Mouse (Mus musculus): ENCODE measurements at regions not wholly inside any gene's neighbourhood (a gene's known extent, or its start where the extent isn't known, plus 50 kb on each side); places are given as distances from the start of the nearest gene placed in this dataset.

DNA sequence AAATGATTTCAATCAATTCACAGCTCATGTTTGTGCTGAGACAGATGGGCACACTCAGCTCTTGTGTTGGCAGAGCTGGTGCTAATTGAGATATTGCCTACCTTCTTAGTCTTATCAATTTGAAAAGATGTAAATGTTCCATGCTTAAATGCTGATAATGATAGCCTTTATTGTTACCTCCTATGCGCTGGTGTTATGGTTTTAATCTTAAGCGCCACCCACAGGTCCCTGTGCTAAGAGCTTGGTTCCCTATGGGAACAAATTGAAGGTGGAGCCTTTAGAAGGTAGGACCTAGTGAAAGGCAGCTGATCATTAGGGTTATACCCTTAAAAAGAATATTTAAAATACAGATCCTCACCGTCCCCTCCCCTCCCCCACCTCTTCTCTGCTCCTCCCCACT is 146.5 kb upstream of the Plcz1 start:
- H3K27ac ChIP-seq (ENCODE audit: low read length), result no peak overlapping the region
- no peak overlapping the region for H3K4me3 ChIP-seq (ENCODE audit: low read depth, low read length)
- TF ChIP-seq CTCF (IDR thresholded peaks at IDR 0.05), result no peak
- no peak for TF ChIP-seq EP300 (IDR thresholded peaks at IDR 0.05)
- H3K4me1 ChIP-seq (ENCODE audit: insufficient read depth, low read depth, low read length), result no peaks in the 10 kb centered on the region
- H3K9me3 ChIP-seq (ENCODE audit: low read length), result no peaks in the 10 kb centered on the region
- no peak for DNase-seq (ENCODE audit: low spot score)
- no peak overlapping the region for H3K4me2 ChIP-seq (replicated peaks; ENCODE audit: low read depth, low read length)
- 87% methylated on average over 3 of the region's 3 CpGs for WGBS
- H3K27me3 ChIP-seq (replicated peaks; ENCODE audit: insufficient read depth, low read length), result no peaks in the 10 kb centered on the region
- H3K9ac ChIP-seq (replicated peaks; ENCODE audit: low read depth), result no peak overlapping the region
- no peak for ATAC-seq
- H3K36me3 ChIP-seq (ENCODE audit: insufficient read depth, low read length), result no peaks in the 10 kb centered on the region

DNA sequence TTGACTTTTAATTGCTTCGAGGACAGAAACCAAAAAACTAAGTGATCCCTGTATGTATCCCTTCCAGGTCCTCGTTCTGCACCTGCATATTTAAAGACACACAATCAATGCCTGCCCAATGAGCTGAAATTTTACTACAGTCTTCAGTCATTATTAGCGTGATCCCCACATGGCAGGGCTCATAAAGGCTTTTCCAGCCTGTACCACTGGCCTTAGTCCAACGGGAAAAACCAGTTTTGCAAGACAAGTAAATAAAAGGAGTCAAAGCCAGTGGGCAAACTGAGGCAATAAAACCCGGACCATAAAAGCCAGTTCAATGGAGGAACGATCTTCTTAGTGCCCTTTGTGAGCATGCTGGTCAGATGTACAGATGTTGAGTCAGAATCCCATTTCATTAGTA is 145.8 kb upstream of the Plcz1 start:
- no peak overlapping the region for H3K4me3 ChIP-seq (ENCODE audit: low read depth, low read length)
- no peak overlapping the region for H3K27ac ChIP-seq (ENCODE audit: low read length)
- H3K9me3 ChIP-seq (ENCODE audit: low read length), result no peaks in the 10 kb centered on the region
- DNase-seq (ENCODE audit: low spot score), result no peak
- TF ChIP-seq CTCF (IDR thresholded peaks at IDR 0.05) (no peak), EP300 (IDR thresholded peaks at IDR 0.05) (no peak)
- WGBS, result 62% methylated on average over 6 of the region's 6 CpGs
- no peaks in the 10 kb centered on the region for H3K4me1 ChIP-seq (ENCODE audit: insufficient read depth, low read depth, low read length)
- no peaks in the 10 kb centered on the region for H3K36me3 ChIP-seq (ENCODE audit: insufficient read depth, low read length)
- no peak for ATAC-seq
- no peak overlapping the region for H3K9ac ChIP-seq (replicated peaks; ENCODE audit: low read depth)
- H3K27me3 ChIP-seq (replicated peaks; ENCODE audit: insufficient read depth, low read length), result no peaks in the 10 kb centered on the region
- no peak overlapping the region for H3K4me2 ChIP-seq (replicated peaks; ENCODE audit: low read depth, low read length)

DNA sequence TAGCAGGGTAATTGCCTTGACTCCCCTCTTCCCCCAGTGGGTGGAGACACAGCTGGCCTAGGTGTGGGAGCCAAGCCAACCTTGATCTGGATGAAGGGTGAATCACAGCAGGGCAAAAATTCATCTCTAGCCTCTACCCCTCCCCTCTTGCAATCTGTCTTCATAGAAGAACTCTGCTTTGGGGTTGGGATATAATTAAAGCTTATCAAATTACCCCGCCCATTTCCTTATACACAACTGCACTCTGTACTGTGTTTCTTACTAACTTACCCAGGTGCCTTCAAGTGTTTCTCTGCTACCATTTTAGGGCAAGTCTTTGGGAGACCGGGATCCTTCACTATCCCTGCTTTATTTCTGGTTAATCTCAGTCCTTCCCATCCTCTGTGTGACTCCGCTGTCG is 138.7 kb upstream of the Plcz1 start:
- 86% methylated on average over 4 of the region's 4 CpGs for WGBS
- H3K4me3 ChIP-seq (ENCODE audit: low read depth, low read length), result no peak overlapping the region
- ATAC-seq, result no peak

DNA sequence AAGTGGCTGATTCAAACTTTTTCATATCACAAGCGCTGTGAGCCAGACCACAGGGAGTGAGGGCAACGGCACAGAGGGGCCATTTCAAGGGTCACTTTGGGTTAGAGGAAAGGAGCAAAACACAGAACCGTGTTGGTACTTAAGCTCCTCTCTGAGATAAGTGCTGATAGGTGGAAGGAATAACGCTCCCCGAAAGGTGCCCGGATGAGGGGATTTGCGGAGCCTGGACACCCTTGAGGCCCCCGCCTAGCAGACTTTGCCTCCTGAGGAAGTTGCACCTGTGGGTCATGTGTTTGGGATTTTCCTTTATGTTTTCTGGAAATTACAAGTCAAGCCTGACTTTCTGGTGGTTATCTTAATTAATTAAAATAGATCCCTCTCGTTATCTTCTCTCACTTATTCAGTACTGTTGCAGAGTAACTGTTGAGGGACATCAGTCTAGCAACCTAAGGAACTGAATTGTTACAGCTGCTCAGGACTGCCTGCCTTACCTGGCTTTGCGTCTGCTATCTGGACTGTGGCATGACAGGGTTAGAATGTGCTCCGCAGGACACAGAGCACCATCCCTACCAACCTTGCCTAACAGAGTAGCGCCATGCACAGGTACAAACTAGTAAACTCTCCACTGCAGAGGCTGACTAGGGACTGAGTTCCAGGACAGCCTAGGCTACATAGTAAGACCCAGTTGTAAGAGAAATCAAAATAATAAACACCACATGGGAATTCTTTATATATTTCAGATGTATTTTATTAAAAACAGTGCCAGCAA is 137.4 kb upstream of the Plcz1 start:
- no peak overlapping the region for H3K9ac ChIP-seq (replicated peaks; ENCODE audit: low read depth)
- H3K4me3 ChIP-seq (ENCODE audit: low read depth, low read length), result no peak overlapping the region
- H3K4me1 ChIP-seq (ENCODE audit: insufficient read depth, low read depth, low read length), result no peaks in the 10 kb centered on the region
- H3K27me3 ChIP-seq (replicated peaks; ENCODE audit: insufficient read depth, low read length), result no peaks in the 10 kb centered on the region
- no peak overlapping the region for H3K27ac ChIP-seq (ENCODE audit: low read length)
- TF ChIP-seq CTCF (IDR thresholded peaks at IDR 0.05) (no peak), EP300 (IDR thresholded peaks at IDR 0.05) (no peak)
- 74% methylated on average over 12 of the region's 12 CpGs for WGBS
- ATAC-seq, result no peak
- no peak for DNase-seq (ENCODE audit: low spot score)
- H3K9me3 ChIP-seq (ENCODE audit: low read length), result no peaks in the 10 kb centered on the region
- H3K36me3 ChIP-seq (ENCODE audit: insufficient read depth, low read length), result no peaks in the 10 kb centered on the region
- no peak overlapping the region for H3K4me2 ChIP-seq (replicated peaks; ENCODE audit: low read depth, low read length)

More for the DNA sequence above, 138.7 kb upstream of the Plcz1 start:
- Histone ChIP-seq H3K36me3 (ENCODE audit: insufficient read depth, low read length) (no peaks in the 10 kb centered on the region), H3K4me2 (replicated peaks; ENCODE audit: low read depth, low read length) (no peak overlapping the region), H3K27me3 (replicated peaks; ENCODE audit: insufficient read depth, low read length) (no peaks in the 10 kb centered on the region), H3K4me1 (ENCODE audit: insufficient read depth, low read depth, low read length) (no peaks in the 10 kb centered on the region), H3K27ac (ENCODE audit: low read length) (no peak overlapping the region), H3K9ac (replicated peaks; ENCODE audit: low read depth) (no peak overlapping the region), H3K9me3 (ENCODE audit: low read length) (no peaks in the 10 kb centered on the region)
- no peak for DNase-seq (ENCODE audit: low spot score)
- no peak for TF ChIP-seq CTCF (IDR thresholded peaks at IDR 0.05)
- TF ChIP-seq EP300 (IDR thresholded peaks at IDR 0.05), result no peak

DNA sequence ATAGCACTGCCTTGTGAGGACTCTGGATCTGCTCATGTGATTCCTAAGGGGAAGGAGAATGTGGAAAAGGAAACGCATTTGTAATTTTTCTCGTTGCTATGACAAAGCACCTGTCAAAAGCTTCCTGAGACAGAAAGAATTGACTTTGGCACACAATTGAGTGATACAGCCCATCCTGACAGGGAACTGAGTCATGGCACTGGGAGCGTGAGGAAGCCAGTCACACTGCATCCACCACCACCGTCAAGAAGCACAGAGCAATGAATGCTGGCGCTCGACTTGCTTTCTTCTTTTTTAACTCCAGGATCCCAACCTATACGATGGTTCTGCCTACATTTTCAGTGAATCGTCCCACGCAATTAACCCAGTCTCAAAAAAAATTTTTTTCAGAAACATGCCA is 131.5 kb upstream of the Plcz1 start:
- H3K9ac ChIP-seq (replicated peaks; ENCODE audit: low read depth), result no peak overlapping the region
- TF ChIP-seq CTCF (IDR thresholded peaks at IDR 0.05), result no peak
- no peak for TF ChIP-seq EP300 (IDR thresholded peaks at IDR 0.05)
- no peak for DNase-seq (ENCODE audit: low spot score)
- no peak overlapping the region for H3K4me2 ChIP-seq (replicated peaks; ENCODE audit: low read depth, low read length)
- H3K27me3 ChIP-seq (replicated peaks; ENCODE audit: insufficient read depth, low read length), result no peaks in the 10 kb centered on the region
- no peak for ATAC-seq
- no peaks in the 10 kb centered on the region for H3K36me3 ChIP-seq (ENCODE audit: insufficient read depth, low read length)
- H3K4me3 ChIP-seq (ENCODE audit: low read depth, low read length), result no peak overlapping the region
- no peak overlapping the region for H3K27ac ChIP-seq (ENCODE audit: low read length)
- H3K4me1 ChIP-seq (ENCODE audit: insufficient read depth, low read depth, low read length), result no peaks in the 10 kb centered on the region
- 72% methylated on average over 9 of the region's 9 CpGs for WGBS
- no peaks in the 10 kb centered on the region for H3K9me3 ChIP-seq (ENCODE audit: low read length)

DNA sequence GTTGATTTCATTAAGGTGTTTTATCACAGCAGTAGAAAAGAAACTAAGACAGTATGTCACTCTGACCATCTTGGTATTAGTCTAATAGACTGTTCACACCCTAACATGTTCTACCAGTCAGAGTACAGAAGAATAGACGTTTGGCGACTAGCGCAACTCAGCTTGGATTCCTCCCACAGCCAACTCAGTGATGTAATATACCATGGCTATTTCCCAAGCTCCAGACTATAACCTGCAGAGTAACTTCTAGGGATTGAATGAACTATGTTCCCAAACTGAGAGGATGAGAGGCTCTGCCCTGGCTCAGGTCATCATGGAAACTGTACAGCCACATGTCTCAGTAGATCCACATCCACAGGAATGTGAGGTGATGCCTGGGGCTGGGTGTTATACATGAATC is 128.6 kb upstream of the Plcz1 start:
- no peak overlapping the region for H3K4me3 ChIP-seq (ENCODE audit: low read depth, low read length)
- WGBS, result 92% methylated on average over 3 of the region's 3 CpGs
- H3K9ac ChIP-seq (replicated peaks; ENCODE audit: low read depth), result no peak overlapping the region
- TF ChIP-seq CTCF (IDR thresholded peaks at IDR 0.05), result no peak
- TF ChIP-seq EP300 (IDR thresholded peaks at IDR 0.05), result no peak
- H3K9me3 ChIP-seq (ENCODE audit: low read length), result no peaks in the 10 kb centered on the region
- no peaks in the 10 kb centered on the region for H3K27me3 ChIP-seq (replicated peaks; ENCODE audit: insufficient read depth, low read length)
- no peak overlapping the region for H3K27ac ChIP-seq (ENCODE audit: low read length)
- ATAC-seq, result no peak
- no peaks in the 10 kb centered on the region for H3K4me1 ChIP-seq (ENCODE audit: insufficient read depth, low read depth, low read length)
- no peaks in the 10 kb centered on the region for H3K36me3 ChIP-seq (ENCODE audit: insufficient read depth, low read length)
- H3K4me2 ChIP-seq (replicated peaks; ENCODE audit: low read depth, low read length), result no peak overlapping the region
- no peak for DNase-seq (ENCODE audit: low spot score)

DNA sequence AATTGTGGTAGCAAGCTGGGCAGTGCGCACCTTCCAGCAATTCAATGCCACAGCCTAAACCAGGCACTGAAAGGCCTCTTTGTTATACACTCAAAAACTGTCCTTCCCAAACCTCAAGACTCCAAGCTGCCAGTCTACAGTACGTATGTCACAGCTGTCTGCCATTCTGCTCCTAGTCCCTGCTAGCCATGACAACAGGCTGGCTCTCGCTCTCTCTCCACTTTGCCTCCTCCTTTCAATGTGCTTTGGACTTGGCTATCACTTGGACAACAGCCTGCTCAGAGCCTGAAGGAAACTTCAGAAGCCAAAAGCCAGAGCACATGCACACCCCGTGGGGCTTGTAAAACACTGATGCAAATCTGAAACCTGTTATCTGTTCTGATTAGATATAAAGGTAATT is 125.9 kb upstream of the Plcz1 start:
- Histone ChIP-seq H3K27ac (ENCODE audit: low read length) (no peak overlapping the region), H3K9ac (replicated peaks; ENCODE audit: low read depth) (no peak overlapping the region), H3K9me3 (ENCODE audit: low read length) (no peaks in the 10 kb centered on the region), H3K4me1 (ENCODE audit: insufficient read depth, low read depth, low read length) (no peaks in the 10 kb centered on the region), H3K27me3 (replicated peaks; ENCODE audit: insufficient read depth, low read length) (no peaks in the 10 kb centered on the region), H3K36me3 (ENCODE audit: insufficient read depth, low read length) (no peaks in the 10 kb centered on the region), H3K4me3 (ENCODE audit: low read depth, low read length) (no peak overlapping the region), H3K4me2 (replicated peaks; ENCODE audit: low read depth, low read length) (no peak overlapping the region)
- no peak for DNase-seq (ENCODE audit: low spot score)
- ATAC-seq, result no peak
- TF ChIP-seq CTCF (IDR thresholded peaks at IDR 0.05) (no peak), EP300 (IDR thresholded peaks at IDR 0.05) (no peak)
- WGBS, result 75% methylated on average over 4 of the region's 4 CpGs

Data from lung, postnatal 0 days (tissue).